Comparison of ENCODE assay signal across 8 mouse cellular contexts in genomic region chr7:4739544-4740275, GRCm38 (mm10). TPM values are rescaled to one million over a fixed set of nuclear protein-coding genes. Genes with fewer than 3 reads are reported as not detected.
DNase-seq lines count a peak whose midpoint lies in the region; ATAC-seq lines count a peak whose summit lies in the region.

Gene Kmt5c, plus strand, starts transcription at chr7:4740115.

- ATAC-seq in inflammation-experienced regulatory T-cells, adult 6 months: peak; percentile 90
- peak; percentile 84 for ATAC-seq in megakaryocyte-erythroid progenitor cell, adult 5-6 weeks (replicated peaks; ENCODE audit: low FRiP score, low TSS enrichment, poor library complexity, severe bottlenecking)

- peak; percentile 99 to 100 for DNase-seq in adrenal gland, adult (ENCODE audit: inconsistent age in 2 of 2, low spot score in 1 of 2)
- peak; percentile 100 for DNase-seq in embryo, embryonic 10.5 days (ENCODE audit: low spot score)
- peak; percentile 96 for DNase-seq in gastrocnemius, postnatal 14 days
- DNase-seq in left cerebral cortex, postnatal 10 days (ENCODE audit: extremely low spot score in 1 of 2, low spot score in 2 of 2): peak; percentile 98 to 100
- peak; percentile 98 for DNase-seq in right cerebral cortex, postnatal 25 days
- DNase-seq in urinary bladder, postnatal 4 days (ENCODE audit: low spot score in 2 of 2): peak; percentile 97 to 98

- intact Hi-C loops in gastrocnemius, postnatal 14 days (cut with DNase I; ENCODE audit: low total_unique reads): loop anchor here (5.0 kb wide), 1 partner anchor 43 kb away; the partner anchor contains the start of genes Il11 and Tmem190
- intact Hi-C loops in left cerebral cortex, postnatal 10 days (cut with DNase I): loop anchor here (2.0 kb wide), 1 partner anchor 53 kb away; the partner anchor contains the start of gene Rpl28

RNA-seq across cellular contexts. Expression of gene Kmt5c, which starts in this region (rescaled TPM):
- 10 to 100 TPM; 18.9 to 19.9 TPM for total RNA-seq in gastrocnemius, postnatal 14 days (2021)
- 10 to 100 TPM; 22.6 to 25.7 (median 24.9) TPM for polyA plus RNA-seq in inflammation-experienced regulatory T-cells, adult 6 months (2017; shearing (Covaris generic))
- total RNA-seq in left cerebral cortex, postnatal 10 days (2021): 10 to 100 TPM; 39.5 to 42.0 TPM
- 75.8 and 96.3 TPM in 2 replicates for total RNA-seq in megakaryocyte-erythroid progenitor cell, adult 5-6 weeks (2014; fragmentation: Nextera tagmentation)
- total RNA-seq in megakaryocyte-erythroid progenitor cell, adult 5-6 weeks (2017): 25.6 and 52.4 TPM in 2 replicates

Comparison
In these comparisons a context has a peak if more than half of its experiments do, and no peak if none do; other contexts are left out.
1. Peak in every context shown above with its lines: DNase-seq and ATAC-seq.